Mouse (Mus musculus) T-helper 2 cell (primary cell): ENCODE data around the gene Dnm1.

Experiments
- in situ Hi-C: fragments of 300-600 bp; cut with MboI, MseI; formaldehyde crosslinking; loops from one replicate; pipeline ENCODE4 v1.15.1; 2025; ENCODE audit warnings: high pct_unique_total_duplicates

The Dnm1 gene

GRCm38 (mm10) chr2:32339912-32340642 is 13.1 kb downstream of the Dnm1 start:
- in situ Hi-C loops = no loop called here

- in situ Hi-C loops = no loop called here
Observed at GRCm38 (mm10) chr2:32335888-32336287, 17.2 kb downstream of the Dnm1 start.

GRCm38 (mm10) chr2:32332159-32332558 is 21.0 kb downstream of the Dnm1 start:
- in situ Hi-C loops = no loop called here

- in situ Hi-C loops = no loop called here
Observed at GRCm38 (mm10) chr2:32329531-32329930, 23.6 kb downstream of the Dnm1 start.

GRCm38 (mm10) chr2:32328911-32329460 is 24.2 kb downstream of the Dnm1 start:
- in situ Hi-C loops = no loop called here

- in situ Hi-C loops = no loop called here
Observed at GRCm38 (mm10) chr2:32327200-32327599, 25.9 kb downstream of the Dnm1 start.

- in situ Hi-C loops = no loop called here
Observed at GRCm38 (mm10) chr2:32325342-32325741, 27.8 kb downstream of the Dnm1 start.

- in situ Hi-C loops = no loop called here
Observed at GRCm38 (mm10) chr2:32324322-32324721, 28.8 kb downstream of the Dnm1 start.

- in situ Hi-C loops = no loop called here
Observed at GRCm38 (mm10) chr2:32322754-32323741, 30.1 kb downstream of the Dnm1 start.

GRCm38 (mm10) chr2:32321591-32322298 is 31.4 kb downstream of the Dnm1 start:
- in situ Hi-C loops = no loop called here

GRCm38 (mm10) chr2:32320721-32321120 is 32.4 kb downstream of the Dnm1 start:
- in situ Hi-C loops = no loop called here

- in situ Hi-C loops = no loop called here
Observed at GRCm38 (mm10) chr2:32319586-32320580, 33.3 kb downstream of the Dnm1 start.

GRCm38 (mm10) chr2:32318709-32319585 is 34.2 kb downstream of the Dnm1 start:
- in situ Hi-C loops = no loop called here

GRCm38 (mm10) chr2:32317791-32318417 is 35.2 kb downstream of the Dnm1 start:
- in situ Hi-C loops = no loop called here

- in situ Hi-C loops = no loop called here
Observed at GRCm38 (mm10) chr2:32316887-32317656, 36.1 kb downstream of the Dnm1 start.

- in situ Hi-C loops = no loop called here
Observed at GRCm38 (mm10) chr2:32315751-32316150, 37.4 kb downstream of the Dnm1 start.

GRCm38 (mm10) chr2:32314831-32315230 is 38.3 kb downstream of the Dnm1 start:
- in situ Hi-C loops = no loop called here

- in situ Hi-C loops = no loop called here
Observed at GRCm38 (mm10) chr2:32312318-32312964, 40.7 kb downstream of the Dnm1 start.
